Mouse (Mus musculus) heart, adult 8-10 months (tissue): ENCODE results near the gene Larp6. TPM values are rescaled to one million over a fixed set of nuclear protein-coding genes. Genes with fewer than 3 reads are reported as not detected.

Source experiments
- DNase-seq: peaks from one replicate; pipeline ENCODE4 v3.0.0; 2022; ENCODE audit warnings: low spot score
- total RNA-seq, 4 experiments: library from RNA; stranded (reverse); gene quantifications; 2 replicates each; pipeline ENCODE4 v1.2.4; 2022

Larp6 gene
- total RNA-seq, 4 experiments from 2014 or later: 1.1 to 2.0 (median 1.7) TPM

DNA sequence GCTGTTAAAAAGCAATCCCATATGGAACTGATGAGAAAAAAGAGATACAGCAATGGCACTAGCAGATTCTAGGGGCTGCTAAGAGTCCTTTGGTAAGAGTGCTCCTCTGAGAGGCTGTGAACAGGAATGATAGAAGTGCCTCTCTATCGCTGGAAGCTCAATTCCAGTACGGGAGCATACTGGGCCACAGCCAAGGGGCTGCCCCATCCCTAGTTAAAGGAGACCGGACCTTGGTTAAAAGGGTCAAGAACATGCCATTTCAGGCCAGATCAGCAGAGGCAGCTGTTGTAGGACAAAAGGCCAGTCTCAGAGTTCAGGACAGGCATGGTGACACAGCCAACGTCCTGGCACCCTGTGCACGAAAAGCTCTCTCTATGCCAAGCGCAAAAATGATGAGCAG, 1.4 kb downstream of the Larp6 start:
- no peak for DNase-seq

GRCm38 (mm10) chr9:60715271-60715670, 2.5 kb downstream of the Larp6 start:
- no peak for DNase-seq

DNA sequence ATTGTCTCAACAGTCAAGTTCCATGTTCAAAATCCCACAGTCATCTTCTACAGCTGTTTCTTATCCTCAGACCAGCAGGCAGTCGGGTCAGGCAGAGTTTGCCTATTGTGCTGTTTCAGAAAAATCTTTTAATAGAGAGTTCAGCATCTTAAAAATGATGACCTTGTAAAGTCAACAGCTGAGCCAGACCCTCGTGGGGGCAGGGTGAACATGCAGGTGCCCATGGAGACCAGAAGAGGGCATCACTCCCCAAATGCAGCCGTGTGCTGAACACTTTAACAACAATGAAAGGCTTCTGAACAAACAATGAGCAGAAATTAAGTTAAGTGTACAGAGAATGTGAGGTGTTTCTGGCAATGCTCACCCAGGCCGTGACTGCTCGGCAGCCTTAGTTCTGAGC, 3.0 kb downstream of the Larp6 start:
- DNase-seq: no peak

- peak; percentile 60 for DNase-seq
Measured at GRCm38 (mm10) chr9:60718284-60718683, 5.5 kb downstream of the Larp6 start.

- no peak for DNase-seq
Measured at GRCm38 (mm10) chr9:60719687-60720086, 6.9 kb downstream of the Larp6 start.

GRCm38 (mm10) chr9:60724968-60725367, 12.2 kb downstream of the Larp6 start:
- no peak for DNase-seq

GRCm38 (mm10) chr9:60734321-60734720, 21.5 kb downstream of the Larp6 start:
- DNase-seq: no peak

DNA sequence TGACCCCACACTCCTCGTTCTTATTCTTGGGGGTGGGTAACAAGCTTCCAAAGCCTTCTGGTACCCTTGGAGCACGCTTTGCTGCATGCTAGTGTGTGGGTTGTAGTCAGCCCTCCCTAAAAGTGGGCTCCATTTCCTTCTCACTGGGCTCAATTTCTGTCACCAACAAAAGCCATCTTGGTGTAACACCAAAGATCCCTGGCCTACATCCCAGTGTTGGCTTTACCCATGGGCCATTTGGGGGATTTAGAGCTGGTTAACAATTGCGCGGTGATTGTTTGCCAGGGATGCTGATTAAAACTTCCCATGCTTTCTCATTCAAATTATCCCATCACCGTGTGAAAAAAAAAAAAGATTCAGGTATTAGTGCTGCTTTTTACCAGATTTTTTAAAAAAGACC, 26.3 kb downstream of the Larp6 start:
- DNase-seq: no peak

DNA sequence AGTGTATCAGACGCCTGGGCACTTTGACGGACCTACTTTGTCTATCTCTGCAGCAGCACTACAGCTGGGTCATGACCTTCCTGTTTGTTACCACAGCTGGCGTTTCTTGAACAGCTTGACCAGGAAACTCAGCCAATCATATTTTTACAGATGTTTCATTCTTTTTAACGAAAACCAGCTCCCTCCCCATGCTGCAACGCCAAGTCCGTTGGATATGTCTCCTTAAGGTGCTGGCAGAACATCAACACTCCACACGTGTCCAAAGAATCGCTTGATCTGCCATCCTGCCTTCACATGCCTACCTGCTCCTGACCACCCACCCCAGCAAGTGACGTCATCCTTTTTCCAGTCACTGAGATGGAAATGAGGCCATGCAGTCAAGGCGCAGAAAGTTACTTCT, 28.6 kb downstream of the Larp6 start:
- DNase-seq: peak; percentile 67

- DNase-seq: peak; percentile 28
Measured at GRCm38 (mm10) chr9:60742516-60742915, 29.7 kb downstream of the Larp6 start.

DNA sequence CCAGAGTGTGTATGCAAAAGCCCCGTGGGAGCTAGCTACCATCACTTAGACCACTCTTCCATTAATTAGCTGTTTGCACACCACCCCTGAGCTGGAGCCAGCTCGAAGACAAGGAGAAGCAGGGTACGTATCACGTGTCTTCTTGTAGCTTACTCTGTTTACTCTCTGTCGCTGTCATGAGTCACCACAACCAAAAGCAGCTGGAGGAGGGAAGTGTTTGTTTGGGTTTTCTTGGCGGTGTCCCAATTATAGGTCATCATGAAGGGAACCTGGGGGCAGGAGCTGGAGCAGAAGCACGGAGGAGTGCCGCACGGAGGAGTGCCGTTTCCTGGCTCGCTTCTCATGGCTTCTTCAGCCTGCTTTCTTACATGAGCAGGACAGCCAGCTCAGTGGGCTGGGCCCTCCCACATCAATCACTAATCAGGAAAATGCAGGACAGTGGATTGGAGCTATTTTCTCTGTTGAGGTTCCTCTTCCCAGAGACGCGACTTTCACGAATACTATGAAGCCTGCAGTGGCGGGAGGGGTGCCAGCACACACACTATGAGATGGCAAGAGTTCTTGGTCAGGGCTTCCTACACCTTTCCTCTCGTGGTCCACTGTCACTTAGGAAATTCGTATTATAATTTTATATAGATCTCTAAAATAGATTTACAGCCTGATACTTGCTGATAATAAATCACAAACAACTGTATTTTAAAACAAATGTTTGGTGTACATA, 30.6 kb downstream of the Larp6 start:
- peak; percentile 78 for DNase-seq

DNA sequence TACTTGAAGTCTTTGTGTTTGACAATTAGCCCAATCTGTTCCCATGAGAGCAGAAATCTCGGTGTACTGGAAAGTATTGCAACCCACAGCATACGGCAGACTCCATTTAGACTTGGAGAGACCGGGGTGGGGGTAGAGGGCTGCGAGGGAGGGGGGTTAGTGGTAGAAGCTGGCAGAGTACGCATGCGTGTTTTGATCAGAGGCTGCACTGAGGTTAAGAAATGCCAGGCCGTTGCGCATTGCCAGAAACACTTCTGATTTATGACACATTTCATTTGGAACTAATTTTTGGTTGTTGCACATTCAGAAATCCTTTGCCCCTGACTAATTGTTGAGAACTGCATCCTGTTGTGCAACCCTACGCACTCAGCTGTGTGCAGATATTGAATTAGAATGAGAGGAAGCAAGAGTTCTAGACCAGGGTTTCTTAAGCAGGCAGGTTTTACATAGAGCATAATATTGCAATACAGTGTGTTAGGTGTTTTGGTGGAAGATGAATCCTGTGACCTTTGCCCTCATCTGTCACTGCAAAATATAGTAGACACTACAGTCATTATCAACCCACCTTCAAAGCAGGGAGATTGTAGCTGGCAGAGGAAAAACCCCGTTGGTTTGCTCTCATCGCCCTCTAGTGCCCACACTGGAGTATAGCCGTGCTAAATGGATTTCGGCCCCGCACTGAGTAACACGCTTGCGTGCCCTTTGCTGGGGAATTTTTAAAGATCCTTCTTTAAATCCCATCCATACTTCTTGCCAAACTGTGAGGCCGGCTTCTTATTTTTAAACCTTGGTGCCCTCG, 31.6 kb downstream of the Larp6 start:
- DNase-seq: peak; percentile 65

- DNase-seq: no peak
Measured at GRCm38 (mm10) chr9:60744971-60745370, 32.2 kb downstream of the Larp6 start.

DNA sequence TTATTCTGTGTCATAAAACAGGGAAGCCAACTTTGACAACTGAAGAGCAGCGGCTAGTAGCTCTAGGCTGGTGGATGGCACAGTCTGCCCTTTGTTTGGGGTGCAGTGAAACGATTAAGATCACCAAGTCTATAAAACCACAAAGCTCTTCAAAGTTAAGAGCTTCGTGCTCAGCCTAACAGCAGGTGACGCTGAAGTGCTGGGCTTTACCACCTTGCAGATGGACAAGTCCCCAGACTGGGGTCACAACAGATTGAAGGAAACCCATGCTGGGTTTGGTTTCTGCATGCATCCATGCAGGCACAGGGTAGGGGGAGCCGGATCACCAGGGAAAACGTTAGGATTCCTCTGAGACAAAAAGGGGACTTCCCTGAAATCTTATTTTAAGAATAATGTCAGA, 33.8 kb downstream of the Larp6 start:
- DNase-seq: no peak

- DNase-seq: no peak
Measured at GRCm38 (mm10) chr9:60747672-60748071, 34.9 kb downstream of the Larp6 start.

GRCm38 (mm10) chr9:60748191-60748590, 35.4 kb downstream of the Larp6 start:
- no peak for DNase-seq

DNA sequence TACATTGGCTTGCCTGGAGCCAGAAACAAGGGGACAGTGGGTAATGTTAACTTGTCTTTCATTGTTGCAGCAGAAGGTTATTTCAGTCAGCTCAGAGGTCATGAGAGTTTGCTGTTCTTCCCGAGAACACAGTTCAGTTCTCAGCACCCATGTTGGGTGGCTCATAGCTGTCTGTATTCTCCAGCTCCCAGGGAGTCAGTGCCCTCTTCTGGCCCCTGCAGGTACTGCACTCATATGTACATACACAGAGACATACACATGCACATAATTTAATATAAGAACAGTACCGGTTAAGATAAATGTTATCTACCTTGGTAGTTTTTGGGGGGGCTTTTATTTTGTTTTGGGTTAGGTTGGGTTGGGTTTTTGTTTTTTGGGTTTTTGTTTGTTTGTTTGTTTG, 36.3 kb downstream of the Larp6 start:
- no peak for DNase-seq

GRCm38 (mm10) chr9:60751098-60751497, 38.3 kb downstream of the Larp6 start:
- DNase-seq: no peak

DNA sequence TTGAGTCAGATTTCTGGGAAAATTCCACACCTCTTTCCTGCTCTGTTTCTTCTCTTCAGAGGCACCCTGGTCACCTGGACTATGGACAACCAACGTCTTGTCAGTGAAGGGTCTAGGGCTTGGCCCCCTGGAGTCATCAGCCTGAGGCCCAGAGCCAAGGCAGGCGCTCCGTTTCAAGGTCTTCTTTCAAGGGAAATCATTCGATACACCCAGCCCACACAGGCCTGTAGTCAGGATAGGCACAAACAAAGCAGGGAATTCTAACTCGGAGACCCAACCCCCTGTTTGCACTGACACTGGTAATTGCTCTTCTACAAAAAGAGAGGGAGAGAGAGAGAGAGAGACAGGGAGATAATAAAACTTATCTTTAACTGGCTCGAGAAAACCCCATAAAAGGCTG, 39.2 kb downstream of the Larp6 start:
- no peak for DNase-seq

- DNase-seq: no peak
Measured at GRCm38 (mm10) chr9:60752636-60753035, 39.8 kb downstream of the Larp6 start.

DNA sequence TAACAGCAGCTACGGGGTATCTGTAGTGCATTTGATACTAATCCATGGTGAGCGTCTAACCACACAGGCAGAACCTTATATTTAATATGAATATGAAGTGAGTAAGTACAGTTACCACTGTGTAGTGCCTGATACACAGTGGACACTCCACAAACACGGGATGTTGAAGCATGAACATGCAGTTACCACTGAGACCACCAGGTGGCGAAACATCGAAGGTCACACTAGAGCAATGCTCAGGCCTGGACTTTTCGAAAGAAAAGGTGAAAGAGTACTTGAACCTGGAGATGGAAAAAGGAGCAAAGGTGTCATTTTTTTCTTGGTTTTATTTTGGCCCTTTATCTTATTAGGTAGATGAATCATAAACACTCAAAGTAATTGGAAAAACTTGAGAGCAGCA, 43.5 kb downstream of the Larp6 start:
- DNase-seq: peak; percentile 81

- peak; percentile 21 for DNase-seq
Measured at GRCm38 (mm10) chr9:60756866-60757740, 44.3 kb downstream of the Larp6 start.
